Mouse (Mus musculus) heart, postnatal 0 days (tissue): ENCODE measurements around the gene Casr.

Experiments
- CTCF ChIP-seq: IDR thresholded peaks from 2 replicates; pipeline ENCODE4 v1.5.1; 2016; ENCODE audit warnings: antibody characterized with exemption, control low read depth, low read depth
- EP300 ChIP-seq: IDR thresholded peaks from 2 replicates; pipeline ENCODE4 v1.6.1; 2016; ENCODE audit warnings: antibody characterized with exemption, low read depth

GRCm38 (mm10) chr16:36460426-36460825, 101.5 kb downstream of the Casr start:
- TF ChIP-seq CTCF: no peak
- no peak for TF ChIP-seq EP300
